Mouse (Mus musculus) layer of hippocampus, adult 11-12 months (tissue): ENCODE data around the gene Aup1.

Experiments
- DNase-seq: peaks from one replicate; pipeline ENCODE4 v3.0.0; 2022; ENCODE audit warnings: low spot score

Aup1 gene

GRCm38 (mm10) chr6:83104158-83104557 is 49.8 kb downstream of the Aup1 start:
- peak; percentile 52 for DNase-seq
